Comparison of ENCODE assay signal across 36 mouse cellular contexts in the genomic region with DNA sequence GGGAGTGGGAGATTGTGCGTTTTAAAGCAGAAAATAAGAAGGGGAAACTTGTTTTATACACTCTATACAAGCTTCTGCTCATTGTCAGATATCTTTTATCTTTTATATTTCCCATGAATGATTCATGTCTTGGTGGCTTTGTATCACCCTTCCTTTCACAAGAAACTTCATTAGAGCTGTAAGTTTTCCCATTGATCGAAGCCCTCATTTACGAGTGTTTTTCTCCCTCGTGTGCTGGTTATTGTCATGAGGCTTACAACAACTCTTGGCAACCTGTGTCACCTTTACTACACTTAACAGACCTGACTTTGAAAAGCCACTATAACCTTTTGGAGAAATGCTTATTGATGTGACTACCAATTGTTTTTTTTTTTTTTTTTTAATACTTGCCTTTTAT. TPM values are rescaled to one million over a fixed set of nuclear protein-coding genes. Genes with fewer than 3 reads are reported as not detected.
DNase-seq lines count a peak whose midpoint lies in the region; ATAC-seq and TF ChIP-seq lines count a peak whose summit lies in the region.
"Had no signal": no experiment of that assay in that cellular context is flagged by ENCODE, and none has a peak within 500 bp of the region (broad histone marks: within the 10 kb centered on the region; RNA-seq: fewer than 3 reads in every experiment).

No protein-coding gene starts in this region.

- H3K27ac ChIP-seq in layer of hippocampus, adult 2 months = peak overlapping the region; percentile 84; the same call in 1 of the 2 replicates
- H3K27ac ChIP-seq in forebrain, embryonic 12.5 days = peak overlapping the region; percentile 83
- peak overlapping the region; percentile 97 for H3K27ac ChIP-seq in hindbrain, embryonic 10.5 days
- peak overlapping the region; percentile 63 for H3K27ac ChIP-seq in hindbrain, embryonic 16.5 days (ENCODE audit: low read depth, low read length)
- H3K27ac ChIP-seq: embryonic facial prominence, embryonic 12.5 days; limb, embryonic 12.5 days; neural tube, embryonic 12.5 days; stomach, postnatal 0 days had no signal

- no peaks in the 10 kb centered on the region for H3K36me3 ChIP-seq in forebrain, embryonic 12.5 days (replicated peaks)
- H3K36me3 ChIP-seq in hindbrain, embryonic 10.5 days = no peaks in the 10 kb centered on the region
- no peaks in the 10 kb centered on the region for H3K36me3 ChIP-seq in hindbrain, embryonic 16.5 days (ENCODE audit: control insufficient read depth, insufficient read depth, low read length)
- H3K36me3 ChIP-seq: embryonic facial prominence, embryonic 12.5 days; G1E; limb, embryonic 12.5 days; neural tube, embryonic 12.5 days had no signal

- no peaks in the 10 kb centered on the region for H3K9me3 ChIP-seq in forebrain, embryonic 12.5 days
- H3K9me3 ChIP-seq in hindbrain, embryonic 10.5 days = no peaks in the 10 kb centered on the region
- H3K9me3 ChIP-seq in hindbrain, embryonic 16.5 days (ENCODE audit: control insufficient read depth, low read length) = no peaks in the 10 kb centered on the region
- H3K9me3 ChIP-seq: embryonic facial prominence, embryonic 12.5 days; G1E; limb, embryonic 12.5 days; megakaryocyte, embryonic 14.5 days; neural tube, embryonic 12.5 days had no signal

- TF ChIP-seq CTCF in layer of hippocampus, adult 2 months (conservative IDR thresholded peaks at IDR 0.05) = no peak

- no peak overlapping the region for H3K4me2 ChIP-seq in forebrain, embryonic 12.5 days
- H3K4me2 ChIP-seq in hindbrain, embryonic 16.5 days (ENCODE audit: low read length) = no peak overlapping the region
- H3K4me2 ChIP-seq: embryonic facial prominence, embryonic 12.5 days; limb, embryonic 12.5 days; liver, embryonic 11.5 days; neural tube, embryonic 12.5 days had no signal

- ATAC-seq in forebrain, embryonic 12.5 days (ENCODE audit: low FRiP score) = no peak
- no peak for ATAC-seq in hindbrain, embryonic 16.5 days
- ATAC-seq: inflammation-experienced regulatory T-cells, adult 6 months; liver, postnatal 0 days; Patski had no signal

- no peak for DNase-seq in layer of hippocampus, adult 2 months (ENCODE audit: low spot score in 2 of 2)
- DNase-seq in layer of hippocampus, postnatal 10 days (ENCODE audit: low spot score in 2 of 2) = no peak
- DNase-seq in hindbrain, embryonic 10.5 days (ENCODE audit: low spot score) = no peak
- no peak for DNase-seq in kidney, postnatal 14 days
- DNase-seq in lung, postnatal 25 days (ENCODE audit: low spot score) = no peak
- DNase-seq: adrenal gland, postnatal 36 days; cerebellum, adult 11 months; gastrocnemius, postnatal 36 days; kidney, adult 2 months; kidney, postnatal 10 days; layer of hippocampus, postnatal 36 days; liver, postnatal 0 days; lung, postnatal 10 days; right cerebral cortex, postnatal 14 days; thymus, adult 2 months had no signal

- H3K9ac ChIP-seq in forebrain, embryonic 12.5 days = no peak overlapping the region
- H3K9ac ChIP-seq in hindbrain, embryonic 16.5 days (ENCODE audit: low read depth, low read length) = no peak overlapping the region
- H3K9ac ChIP-seq: embryonic facial prominence, embryonic 12.5 days; limb, embryonic 12.5 days; liver, postnatal 0 days; neural tube, embryonic 12.5 days had no signal

- peaks cover 57% of the 10 kb centered on the region for H3K4me1 ChIP-seq in forebrain, embryonic 12.5 days
- peaks cover 66% of the 10 kb centered on the region for H3K4me1 ChIP-seq in hindbrain, embryonic 10.5 days (replicated peaks)
- peaks cover 25% of the 10 kb centered on the region for H3K4me1 ChIP-seq in hindbrain, embryonic 16.5 days (ENCODE audit: control insufficient read depth, insufficient read depth, low read depth, low read length)

- peaks cover 39% of the 10 kb centered on the region for H3K27me3 ChIP-seq in forebrain, embryonic 12.5 days
- peaks cover 72% of the 10 kb centered on the region for H3K27me3 ChIP-seq in hindbrain, embryonic 10.5 days (ENCODE audit: insufficient read depth, poor library complexity, severe bottlenecking)
- peaks cover 27% of the 10 kb centered on the region for H3K27me3 ChIP-seq in hindbrain, embryonic 16.5 days (replicated peaks; ENCODE audit: control insufficient read depth, insufficient read depth, low read length)
- H3K27me3 ChIP-seq: CH12.LX, Patski had no signal

- no peak overlapping the region for H3K4me3 ChIP-seq in layer of hippocampus, adult 2 months
- no peak overlapping the region for H3K4me3 ChIP-seq in forebrain, embryonic 12.5 days (replicated peaks)
- H3K4me3 ChIP-seq in hindbrain, embryonic 10.5 days = no peak overlapping the region
- H3K4me3 ChIP-seq in hindbrain, embryonic 16.5 days (ENCODE audit: low read length) = no peak overlapping the region
- H3K4me3 ChIP-seq: embryonic facial prominence, embryonic 12.5 days; limb, embryonic 12.5 days; megakaryocyte, embryonic 14.5 days; neural tube, embryonic 12.5 days had no signal

- WGBS in forebrain, embryonic 12.5 days = 12% methylated on average over 4 of the region's 4 CpGs
- WGBS in hindbrain, embryonic 10.5 days = 29% methylated on average over 4 of the region's 4 CpGs
- 35% methylated on average over 4 of the region's 4 CpGs for WGBS in hindbrain, embryonic 16.5 days

RNA-seq across cellular contexts. Expression of gene Gm5089, which starts 4.6 kb away (rescaled TPM):
- under 1 TPM; 0.17 to 0.36 TPM for total RNA-seq in layer of hippocampus, adult 2 months (2021)
- total RNA-seq in layer of hippocampus, postnatal 10 days (2021) = under 1 TPM; 0.23 to 0.38 TPM
- polyA plus RNA-seq in forebrain, embryonic 12.5 days (2016; fragmentation: Nextera tagmentation; extraction: Ambion mirVana) = 1.6 and 2.1 TPM in 2 replicates
- 1.9 and 2.4 TPM in 2 replicates for polyA plus RNA-seq in hindbrain, embryonic 10.5 days (2016; fragmentation: Nextera tagmentation; extraction: Ambion mirVana)
- polyA plus RNA-seq in hindbrain, embryonic 16.5 days (2015; fragmentation: Nextera tagmentation; extraction: Ambion mirVana) = 1.8 and 2.1 TPM in 2 replicates
- total RNA-seq: adrenal gland, adult 18-20 months; adrenal gland, postnatal 36 days; CH12.LX; gastrocnemius, adult 18-20 months; gastrocnemius, postnatal 36 days; heart, adult 8-10 months; heart, postnatal 25 days had no signal
- polyA plus RNA-seq: G1E; heart, embryonic 14.5 days; inflammation-experienced regulatory T-cells, adult 6 months; kidney, adult 2 months; liver, embryonic 11.5 days; liver, postnatal 0 days; Patski; stomach, postnatal 0 days; thymus, adult 2 months; urinary bladder, adult 2 months had no signal

RNA-seq across cellular contexts. Expression of gene Zic5, which starts 9.9 kb away (rescaled TPM):
- total RNA-seq in layer of hippocampus, adult 2 months (2021) = 1 to 10 TPM; 3.9 to 4.4 TPM
- total RNA-seq in layer of hippocampus, postnatal 10 days (2021) = 1 to 10 TPM; 4.3 to 5.4 TPM
- 18.6 and 25.8 TPM in 2 replicates for polyA plus RNA-seq in forebrain, embryonic 12.5 days (2016; fragmentation: Nextera tagmentation; extraction: Ambion mirVana)
- 16.5 and 20.3 TPM in 2 replicates for polyA plus RNA-seq in hindbrain, embryonic 10.5 days (2016; fragmentation: Nextera tagmentation; extraction: Ambion mirVana)
- 14.9 and 15.2 TPM in 2 replicates for polyA plus RNA-seq in hindbrain, embryonic 16.5 days (2015; fragmentation: Nextera tagmentation; extraction: Ambion mirVana)
- total RNA-seq: adrenal gland, adult 18-20 months; adrenal gland, postnatal 36 days; gastrocnemius, adult 18-20 months; gastrocnemius, postnatal 36 days; heart, adult 8-10 months; heart, postnatal 25 days had no signal
- polyA plus RNA-seq: G1E; kidney, adult 2 months; liver, postnatal 0 days; stomach, postnatal 0 days; thymus, adult 2 months; urinary bladder, adult 2 months had no signal

RNA-seq across cellular contexts. Expression of gene Zic2, which starts 19.7 kb away (rescaled TPM):
- 10 to 100 TPM; 17.7 to 21.9 TPM for total RNA-seq in layer of hippocampus, adult 2 months (2021)
- total RNA-seq in layer of hippocampus, postnatal 10 days (2021) = 10 to 100 TPM; 23.7 to 25.4 TPM
- polyA plus RNA-seq in forebrain, embryonic 12.5 days (2016; fragmentation: Nextera tagmentation; extraction: Ambion mirVana) = 12.7 and 16.3 TPM in 2 replicates
- 7.2 and 10.1 TPM in 2 replicates for polyA plus RNA-seq in hindbrain, embryonic 10.5 days (2016; fragmentation: Nextera tagmentation; extraction: Ambion mirVana)
- polyA plus RNA-seq in hindbrain, embryonic 16.5 days (2015; fragmentation: Nextera tagmentation; extraction: Ambion mirVana) = 7.3 and 7.8 TPM in 2 replicates
- total RNA-seq: adrenal gland, adult 18-20 months; CH12.LX; gastrocnemius, adult 18-20 months; gastrocnemius, postnatal 36 days; heart, postnatal 25 days had no signal
- polyA plus RNA-seq: G1E; heart, embryonic 14.5 days; inflammation-experienced regulatory T-cells, adult 6 months; kidney, adult 2 months; liver, embryonic 11.5 days; liver, postnatal 0 days; stomach, postnatal 0 days; thymus, adult 2 months had no signal

RNA-seq across cellular contexts. Expression of gene Gm10837, which starts 34.8 kb away (rescaled TPM):
- not detected for total RNA-seq in layer of hippocampus, adult 2 months (2021)
- not detected for total RNA-seq in layer of hippocampus, postnatal 10 days (2021)
- 0.36 and 0.59 TPM in 2 replicates for polyA plus RNA-seq in forebrain, embryonic 12.5 days (2016; fragmentation: Nextera tagmentation; extraction: Ambion mirVana)
- polyA plus RNA-seq in hindbrain, embryonic 10.5 days (2016; fragmentation: Nextera tagmentation; extraction: Ambion mirVana) = 0.24 and 0.29 TPM in 2 replicates
- 0.80 and 0.84 TPM in 2 replicates for polyA plus RNA-seq in hindbrain, embryonic 16.5 days (2015; fragmentation: Nextera tagmentation; extraction: Ambion mirVana)
- total RNA-seq: adrenal gland, adult 18-20 months; adrenal gland, postnatal 36 days; CH12.LX; gastrocnemius, adult 18-20 months; gastrocnemius, postnatal 36 days; heart, adult 8-10 months; heart, postnatal 25 days; layer of hippocampus, adult 18-20 months; layer of hippocampus, postnatal 36 days; left cerebral cortex, postnatal 10 days had no signal
- polyA plus RNA-seq: cortical plate, adult 2 months; embryonic facial prominence, embryonic 12.5 days; G1E; heart, embryonic 14.5 days; kidney, adult 2 months; liver, embryonic 11.5 days; liver, postnatal 0 days; Patski; stomach, postnatal 0 days; thymus, adult 2 months; urinary bladder, adult 2 months had no signal
